Mouse (Mus musculus) mouse embryonic stem cell (cell line): ENCODE results near the gene Gm20817.
"Not testable (repeated sequence)": the region's sequence is repeated elsewhere in the genome, so short reads cannot be mapped to it uniquely, and the experiment has no call there.

ENCODE experiments used
- in situ Hi-C, 2 experiments: fragments of 300-500 bp; cut with MboI; formaldehyde crosslinking; loops; 1 replicate in 1 of 2; 3 replicates in 1 of 2; pipeline ENCODE4 v1.14.3; 2019 to 2020; ENCODE audit warnings: low sequenced_read_pairs in 2 of 2, low pct_unique_long_range_greater_than_20kb in 1 of 2, mixed read lengths in 1 of 2; ENCODE audit not compliant: unreplicated experiment in 1 of 2

Gm20817 gene

DNA sequence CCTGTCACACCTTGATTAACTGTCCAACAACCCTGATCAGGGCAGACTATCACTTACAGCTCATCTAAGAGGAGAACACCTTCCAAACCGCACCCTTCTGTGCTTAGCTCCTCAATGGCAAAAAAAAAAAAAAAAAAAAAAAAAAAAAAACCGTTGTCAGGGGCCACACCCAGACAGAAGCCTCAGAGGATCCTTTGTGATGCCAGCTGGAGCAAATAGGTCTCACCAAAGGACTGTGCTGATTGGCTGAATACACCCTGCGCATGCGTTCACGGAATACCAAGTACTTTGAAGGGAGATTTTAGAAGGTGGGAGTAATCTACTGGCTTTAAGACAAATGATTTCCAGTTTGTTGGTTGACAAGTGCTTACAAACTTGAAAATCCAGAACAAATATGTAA lies at the start of gene Gm20817:
Gene Gm20817, minus strand, starts transcription at position 101 of the 400 bp plus-strand sequence.
- in situ Hi-C loops, result not testable (repeated sequence)
